Mouse (Mus musculus): ENCODE measurements around the gene Atf1.

GRCm38 (mm10) chr15:100288980-100289379 lies 61.4 kb downstream of the Atf1 start:
- TF ChIP-seq CTCF (IDR thresholded peaks at IDR 0.05; ENCODE audit: low read depth) (no peak), EP300 (optimal IDR thresholded peaks at IDR 0.05) (no peak)
